Mouse (Mus musculus) bone marrow macrophage, adult 2 months (primary cell): Measurements from ENCODE around the gene Sptbn1. TPM values are rescaled to one million over a fixed set of nuclear protein-coding genes. Genes with fewer than 3 reads are reported as not detected.

Source experiments
- H3K27ac ChIP-seq: 2 replicates; pipeline ENCODE4 v1.5.1; 2012; ENCODE audit warnings: low read depth, low read length; ENCODE audit not compliant: insufficient read depth
- H3K4me1 ChIP-seq: 2 replicates; pipeline ENCODE4 v1.6.1; 2012; ENCODE audit warnings: low read length; ENCODE audit not compliant: control insufficient read depth, insufficient read depth
- H3K4me3 ChIP-seq: 2 replicates; pipeline ENCODE4 v1.5.1; 2012; ENCODE audit warnings: mild to moderate bottlenecking, low read length, moderate library complexity; ENCODE audit not compliant: insufficient read depth
- CTCF ChIP-seq: IDR thresholded peaks from 2 replicates; pipeline ENCODE4 v1.5.1; 2012; ENCODE audit warnings: low read depth, mild to moderate bottlenecking, low read length, moderate library complexity
- POLR2A ChIP-seq: IDR thresholded peaks from 2 replicates; pipeline ENCODE4 v1.6.1; 2012; ENCODE audit warnings: mild to moderate bottlenecking, low read depth, low read length, borderline replicate concordance
- polyA plus RNA-seq: library from polyadenylated mRNA; stranded (reverse); fragments of >200 nt; gene quantifications from 2 replicates; pipeline ENCODE4 v1.2.4, GENCODE M21; 2012; ENCODE audit not compliant: missing spikeins, insufficient read depth, insufficient read length

Sptbn1 gene
- polyA plus RNA-seq, 1 experiment, result 36.3 TPM

- no peaks in the 10 kb centered on the region for H3K4me1 ChIP-seq
- no peak overlapping the region for H3K4me3 ChIP-seq
- H3K27ac ChIP-seq, result no peak overlapping the region
- no peak for TF ChIP-seq POLR2A
- TF ChIP-seq CTCF, result no peak
Observed at GRCm38 (mm10) chr11:30235666-30236065, 32.3 kb downstream of the Sptbn1 start.

DNA sequence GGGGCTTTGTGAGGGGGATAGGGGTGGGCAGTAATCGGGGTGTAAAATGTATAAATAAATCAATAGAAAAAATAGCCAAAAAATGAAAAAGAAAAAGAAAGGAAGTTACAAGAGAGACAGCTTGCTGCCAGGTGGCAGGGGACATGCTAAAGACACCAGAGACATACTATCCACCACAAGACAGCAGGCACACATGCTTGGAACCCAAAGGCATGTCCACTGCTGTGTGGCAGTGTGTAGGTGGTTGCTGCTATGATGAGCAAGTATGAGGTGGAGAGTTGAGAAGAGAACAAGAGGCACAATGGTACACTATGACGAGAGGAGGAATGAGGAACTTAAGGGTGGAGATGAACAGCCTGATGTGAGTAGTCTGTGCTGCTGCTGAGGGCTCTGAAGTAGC, 32.8 kb downstream of the Sptbn1 start:
- Histone ChIP-seq H3K4me1 (no peaks in the 10 kb centered on the region), H3K27ac (no peak overlapping the region), H3K4me3 (no peak overlapping the region)
- TF ChIP-seq POLR2A, result no peak
- TF ChIP-seq CTCF, result no peak

DNA sequence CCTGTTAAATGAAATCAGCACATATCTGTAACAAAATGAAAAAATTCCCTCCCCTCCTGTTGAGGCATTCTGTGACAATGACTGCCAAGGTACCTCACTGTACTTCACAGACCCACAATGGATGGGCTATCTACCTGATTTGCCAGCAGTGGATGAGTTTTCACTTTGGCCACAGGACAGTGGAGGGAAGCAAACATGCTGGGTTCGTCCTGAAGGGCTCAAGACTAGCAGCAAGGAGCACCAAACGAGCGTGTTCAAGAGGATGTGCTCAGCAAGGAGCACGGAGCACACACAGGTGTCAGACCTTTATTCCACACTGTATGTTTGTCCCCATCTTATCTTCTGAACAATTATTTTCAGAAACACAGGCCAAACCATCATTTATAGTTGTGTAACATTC, 34.0 kb downstream of the Sptbn1 start:
- Histone ChIP-seq H3K4me1 (no peaks in the 10 kb centered on the region), H3K27ac (no peak overlapping the region), H3K4me3 (no peak overlapping the region)
- TF ChIP-seq CTCF (no peak), POLR2A (no peak)

DNA sequence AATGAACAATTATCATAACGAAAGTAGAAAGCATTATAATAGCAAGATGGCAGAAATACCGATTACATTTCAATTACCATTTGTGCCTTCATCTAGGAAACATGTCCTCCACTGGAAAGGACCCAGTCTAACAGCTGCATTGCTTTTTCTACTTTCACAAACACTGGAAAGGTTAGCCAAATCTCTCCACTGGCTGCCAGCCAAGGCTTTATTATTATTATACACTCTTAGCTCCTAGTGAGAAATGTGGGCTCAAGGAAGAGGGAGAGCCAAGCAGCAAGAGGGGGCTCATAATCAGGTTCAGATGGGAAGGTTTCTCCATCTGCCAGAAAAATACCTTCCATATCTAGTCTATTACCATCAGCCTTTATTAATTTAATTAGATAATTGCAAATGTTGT, 35.9 kb downstream of the Sptbn1 start:
- Histone ChIP-seq H3K27ac (no peak overlapping the region), H3K4me1 (no peaks in the 10 kb centered on the region), H3K4me3 (no peak overlapping the region)
- no peak for TF ChIP-seq CTCF
- no peak for TF ChIP-seq POLR2A

DNA sequence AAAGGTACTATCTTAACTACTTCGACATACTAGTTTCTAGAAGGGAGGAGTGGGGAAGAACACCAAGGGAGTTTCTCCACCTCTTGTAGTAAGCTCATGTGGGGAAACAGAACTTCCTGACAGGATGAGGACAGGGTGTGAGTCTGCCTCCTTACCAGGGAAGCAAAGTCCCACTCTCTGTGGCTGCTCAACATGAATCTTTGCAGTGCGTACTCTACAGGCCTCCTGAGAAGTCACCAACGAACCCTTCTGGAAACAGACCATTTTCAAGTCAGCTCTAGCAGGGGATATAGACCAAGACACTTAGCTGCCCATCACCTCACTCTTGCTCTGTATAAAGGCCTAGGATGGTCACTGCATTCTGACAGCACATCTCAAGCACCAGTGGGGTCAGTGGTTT, 36.6 kb downstream of the Sptbn1 start:
- TF ChIP-seq CTCF (no peak), POLR2A (no peak)
- H3K4me1 ChIP-seq, result no peaks in the 10 kb centered on the region
- no peak overlapping the region for H3K4me3 ChIP-seq
- H3K27ac ChIP-seq, result no peak overlapping the region

DNA sequence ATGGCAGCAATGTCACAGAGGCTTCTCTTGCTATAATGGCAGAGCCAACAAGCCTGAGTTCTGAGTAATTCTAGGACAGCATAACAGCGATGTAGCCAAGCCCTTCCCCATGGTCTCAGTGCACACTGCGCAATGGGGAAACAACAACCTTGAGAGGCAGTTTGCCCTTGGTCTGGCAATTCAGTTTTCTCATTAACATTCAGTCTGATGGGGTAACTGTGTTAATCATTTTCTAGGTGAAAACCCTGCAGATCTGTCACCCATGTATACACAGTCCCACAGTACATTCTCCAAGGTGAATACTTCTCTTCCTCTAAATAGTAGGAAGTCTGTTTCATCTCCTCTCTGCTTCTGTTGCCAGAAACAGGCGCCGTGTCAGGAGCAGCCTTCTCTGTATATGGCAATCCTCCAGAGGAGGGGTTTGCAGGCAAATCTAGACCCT, 37.6 kb downstream of the Sptbn1 start:
- TF ChIP-seq CTCF (no peak), POLR2A (no peak)
- H3K4me1 ChIP-seq, result no peaks in the 10 kb centered on the region
- no peak overlapping the region for H3K4me3 ChIP-seq
- no peak overlapping the region for H3K27ac ChIP-seq

DNA sequence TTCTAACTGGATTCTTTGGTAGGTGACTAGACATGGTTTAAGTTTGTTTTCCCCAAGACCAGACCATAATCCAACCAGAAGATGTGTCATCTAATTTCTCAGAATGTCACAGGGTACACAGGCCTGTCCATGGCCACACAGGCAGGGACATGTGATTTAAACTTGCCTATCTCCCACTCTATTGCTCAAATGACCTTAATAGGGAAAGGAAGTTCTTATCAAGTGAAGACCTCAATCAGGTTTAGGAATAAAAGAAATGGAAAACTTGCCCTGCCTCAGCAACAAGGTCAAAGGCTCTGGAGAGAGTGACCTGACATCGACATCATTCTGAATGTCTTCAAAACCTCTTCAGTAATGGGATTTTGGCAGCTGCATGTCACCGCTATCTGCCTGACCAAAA, 41.2 kb downstream of the Sptbn1 start:
- TF ChIP-seq POLR2A (no peak), CTCF (no peak)
- Histone ChIP-seq H3K4me3 (no peak overlapping the region), H3K27ac (no peak overlapping the region), H3K4me1 (no peaks in the 10 kb centered on the region)

DNA sequence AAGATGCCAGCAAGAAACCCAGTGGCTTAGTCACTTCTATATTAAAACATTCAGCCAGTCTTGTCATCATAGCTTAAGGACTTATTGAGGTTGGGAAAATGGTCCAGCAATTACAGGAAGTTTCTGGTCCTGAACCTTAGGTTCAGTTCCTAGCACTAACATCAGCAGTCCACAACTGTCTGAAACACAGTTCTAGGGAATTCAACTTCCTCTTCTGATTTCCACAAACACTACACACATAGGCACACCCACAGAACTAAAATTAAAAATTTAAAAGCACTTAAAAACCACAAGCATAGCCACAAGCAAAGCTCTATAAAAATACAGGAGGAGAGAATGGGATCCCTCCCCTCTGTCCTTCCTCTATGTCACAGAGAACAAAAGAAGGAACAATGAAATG, 43.4 kb downstream of the Sptbn1 start:
- no peak for TF ChIP-seq CTCF
- no peak for TF ChIP-seq POLR2A
- Histone ChIP-seq H3K4me3 (no peak overlapping the region), H3K27ac (no peak overlapping the region), H3K4me1 (no peaks in the 10 kb centered on the region)

DNA sequence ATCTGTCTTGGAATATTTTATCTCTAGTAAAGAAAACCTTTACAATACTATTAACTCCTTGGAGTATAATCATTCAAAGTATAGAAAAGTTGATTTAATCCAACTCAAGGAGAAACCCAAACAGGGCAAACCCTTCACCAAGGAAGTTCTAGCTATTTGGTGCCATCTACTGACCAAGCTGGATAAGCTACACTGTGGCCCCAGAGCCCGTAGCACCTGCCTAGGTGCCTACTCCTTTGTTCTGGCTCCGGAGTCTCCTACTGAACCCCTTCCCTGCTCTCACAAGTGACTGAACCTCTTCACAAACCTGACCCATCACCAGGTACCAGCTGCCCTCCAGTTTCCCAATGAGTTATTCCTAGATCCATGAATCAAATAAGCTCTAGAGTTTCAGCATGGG, 45.3 kb downstream of the Sptbn1 start:
- no peak overlapping the region for H3K27ac ChIP-seq
- no peak overlapping the region for H3K4me3 ChIP-seq
- TF ChIP-seq CTCF, result no peak
- no peak for TF ChIP-seq POLR2A
- no peaks in the 10 kb centered on the region for H3K4me1 ChIP-seq

GRCm38 (mm10) chr11:30221043-30221442, 46.9 kb downstream of the Sptbn1 start:
- Histone ChIP-seq H3K27ac (no peak overlapping the region), H3K4me3 (no peak overlapping the region), H3K4me1 (no peaks in the 10 kb centered on the region)
- no peak for TF ChIP-seq CTCF
- no peak for TF ChIP-seq POLR2A

DNA sequence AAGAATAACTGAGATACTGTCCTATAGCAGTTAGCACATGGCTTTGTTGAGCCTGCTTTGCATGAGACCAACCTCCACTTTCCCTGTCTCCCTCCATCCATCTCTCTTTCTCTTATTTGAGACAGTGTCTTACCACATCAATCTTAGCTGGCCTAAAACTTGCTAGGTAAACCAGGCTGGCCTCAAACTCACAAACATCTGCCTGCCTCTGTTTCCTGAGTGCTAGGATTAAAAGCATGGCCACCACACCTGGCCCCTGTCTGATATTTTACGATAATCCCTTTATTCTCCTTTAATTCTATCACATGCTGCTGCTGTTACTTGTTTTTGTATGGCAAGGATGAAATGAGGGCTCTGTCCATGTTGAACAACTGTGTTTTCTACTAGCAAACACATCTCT, 49.6 kb downstream of the Sptbn1 start:
- no peaks in the 10 kb centered on the region for H3K4me1 ChIP-seq
- TF ChIP-seq CTCF (no peak), POLR2A (no peak)
- H3K27ac ChIP-seq, result no peak overlapping the region
- no peak overlapping the region for H3K4me3 ChIP-seq
